ENCODE assay signal across 22 mouse cellular contexts in genomic region chr6:13619618-13620017, GRCm38 (mm10).
"Had no signal": no experiment of that assay in that cellular context is flagged by ENCODE, and none has a peak within 500 bp of the region (broad histone marks: within the 10 kb centered on the region; RNA-seq: fewer than 3 reads in every experiment).

No protein-coding gene starts in this region.

- H3K27me3 ChIP-seq: lung, embryonic 15.5 days; megakaryocyte, embryonic 14.5 days; midbrain, embryonic 12.5 days; neural tube, embryonic 13.5 days; neural tube, embryonic 15.5 days had no signal

- H3K4me3 ChIP-seq: lung, embryonic 15.5 days; megakaryocyte, embryonic 14.5 days; midbrain, embryonic 10.5 days; midbrain, embryonic 12.5 days; myocyte; neural tube, embryonic 13.5 days; neural tube, embryonic 15.5 days had no signal

- H3K9ac ChIP-seq: lung, embryonic 15.5 days; midbrain, embryonic 12.5 days; neural tube, embryonic 13.5 days; neural tube, embryonic 15.5 days had no signal

- DNase-seq: lung, adult 2 months; lung, postnatal 14 days; lung, postnatal 36 days; midbrain, embryonic 14.5 days; retina, postnatal 1 day; right cerebral cortex, adult 18-20 months; right cerebral cortex, postnatal 25 days; right cerebral cortex, postnatal 4 days; spleen, adult 18-20 months; thymus, adult 18-20 months; thymus, postnatal 14 days; thymus, postnatal 36 days had no signal

- H3K36me3 ChIP-seq: lung, embryonic 15.5 days; midbrain, embryonic 12.5 days; neural tube, embryonic 13.5 days had no signal

- H3K9me3 ChIP-seq: lung, embryonic 15.5 days; megakaryocyte, embryonic 14.5 days; midbrain, embryonic 10.5 days; midbrain, embryonic 12.5 days; neural tube, embryonic 13.5 days; neural tube, embryonic 15.5 days had no signal

- ATAC-seq: lung, postnatal 0 days; midbrain, embryonic 16.5 days had no signal

- H3K27ac ChIP-seq: lung, embryonic 15.5 days; macrophage; midbrain, embryonic 10.5 days; midbrain, embryonic 12.5 days; neural tube, embryonic 13.5 days; neural tube, embryonic 15.5 days had no signal

- H3K4me1 ChIP-seq: lung, embryonic 15.5 days; midbrain, embryonic 10.5 days; midbrain, embryonic 12.5 days; neural tube, embryonic 13.5 days; neural tube, embryonic 15.5 days had no signal
